Mouse (Mus musculus) megakaryocyte, embryonic 14.5 days (primary cell): ENCODE measurements around the gene Cldn10. TPM values are rescaled to one million over a fixed set of nuclear protein-coding genes. Genes with fewer than 3 reads are reported as not detected.
"Not testable (repeated sequence)": the region's sequence is repeated elsewhere in the genome, so short reads cannot be mapped to it uniquely, and the experiment has no call there.

Source experiments
- H3K27me3 ChIP-seq: replicated peaks from 2 replicates; pipeline ENCODE3; 2012; ENCODE audit warnings: inconsistent platforms
- H3K36me3 ChIP-seq: replicated peaks from 2 replicates; pipeline ENCODE3; 2012; ENCODE audit warnings: low read length, inconsistent platforms, mixed read lengths
- H3K4me1 ChIP-seq: 2 replicates; pipeline ENCODE4 v1.6.1; 2012; ENCODE audit warnings: inconsistent platforms
- H3K4me3 ChIP-seq: replicated peaks from 2 replicates; pipeline ENCODE3; 2012; ENCODE audit warnings: moderate library complexity, mild to moderate bottlenecking, inconsistent platforms
- H3K9me3 ChIP-seq: 2 replicates; pipeline ENCODE4 v1.6.1; 2012; ENCODE audit warnings: inconsistent platforms
- FLI1 ChIP-seq: IDR thresholded peaks from 2 replicates; pipeline ENCODE4 v1.6.1; 2012; ENCODE audit warnings: low read length, inconsistent platforms, mixed read lengths
- GATA1 ChIP-seq: IDR thresholded peaks from 3 replicates; pipeline ENCODE4 v1.6.1; 2012; ENCODE audit warnings: mixed read lengths, low read length, inconsistent platforms, borderline replicate concordance
- polyA plus RNA-seq: library from polyadenylated mRNA; stranded (reverse); fragments of >175 nt; gene quantifications from 2 replicates; pipeline ENCODE4 v1.2.3, GENCODE M21; 2012; ENCODE audit warnings: low replicate concordance; ENCODE audit not compliant: insufficient read depth

Gene Cldn10
- not detected in 2 replicates for polyA plus RNA-seq

DNA sequence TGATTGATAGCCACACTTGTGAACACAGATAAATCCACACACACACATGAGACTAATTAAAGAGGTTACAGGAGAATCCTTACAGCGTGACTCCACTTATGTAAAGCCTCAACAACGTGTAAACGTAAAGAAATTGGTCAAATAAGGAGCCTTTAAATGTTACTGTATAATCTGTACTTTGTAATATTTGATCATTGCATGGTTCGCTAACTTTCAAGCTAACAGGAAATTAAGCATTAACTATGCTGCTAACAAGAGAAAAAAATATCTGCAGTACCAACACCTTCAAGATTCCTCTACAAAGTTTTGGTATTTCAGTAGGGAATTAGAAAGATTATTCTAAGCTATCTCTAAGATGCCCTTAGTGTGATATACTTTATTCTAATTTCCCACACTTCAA is at the start of gene Cldn10:
Cldn10 (plus strand) TSS at position 288 of the 400 bp plus-strand sequence.
- Histone ChIP-seq H3K9me3 (no peaks in the 10 kb centered on the region), H3K4me3 (no peak within 1 kb of the TSS), H3K27me3 (no peaks in the 10 kb centered on the region), H3K4me1 (peaks cover 38% of the 10 kb centered on the region), H3K36me3 (no peaks in the 10 kb centered on the region)
- no peak for TF ChIP-seq FLI1

DNA sequence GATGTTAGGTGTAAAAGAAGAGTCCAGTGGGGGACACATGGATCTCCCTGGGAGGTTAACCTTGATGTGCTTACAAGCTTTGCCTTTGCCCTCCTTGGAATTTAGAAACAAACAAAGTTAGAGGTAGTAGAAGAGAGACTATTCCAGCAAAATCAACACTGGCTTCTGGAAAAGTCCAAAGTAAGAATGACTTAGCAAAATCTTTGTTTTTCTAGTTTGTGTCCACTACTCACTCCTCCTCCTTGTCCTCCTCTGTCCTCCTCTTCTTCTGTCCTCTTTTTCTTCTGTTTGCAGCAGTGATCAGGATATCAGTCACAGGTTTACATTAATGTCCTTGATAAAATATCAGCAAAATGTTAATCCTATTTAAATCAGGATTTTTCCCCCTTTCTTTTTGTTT is 45.9 kb upstream of the Cldn10 start:
- Histone ChIP-seq H3K9me3 (peaks cover 9% of the 10 kb centered on the region), H3K4me3 (peak overlapping the region; percentile 33), H3K36me3 (peaks cover 2% of the 10 kb centered on the region), H3K4me1 (peaks cover 39% of the 10 kb centered on the region), H3K27me3 (peaks cover 12% of the 10 kb centered on the region)
- TF ChIP-seq FLI1: no peak
- no peak for TF ChIP-seq GATA1

DNA sequence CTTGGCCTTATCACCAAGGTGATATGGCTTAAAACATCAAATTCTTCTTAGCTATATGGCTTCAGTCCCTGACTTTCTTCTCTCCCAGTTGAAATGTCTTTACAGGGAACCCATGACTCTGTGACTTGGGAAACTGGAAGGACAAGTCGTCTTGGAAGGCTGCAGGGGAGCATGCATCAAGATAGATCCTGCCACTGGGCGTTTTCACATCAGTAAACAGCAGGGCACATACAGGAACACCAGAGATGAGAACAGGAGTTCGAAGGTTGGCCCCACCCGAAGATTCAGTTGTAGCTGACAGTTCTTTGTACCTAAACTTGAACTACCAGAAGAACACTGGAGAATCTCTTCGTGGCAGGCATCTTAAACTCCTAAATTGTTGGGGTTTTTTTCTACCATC is 44.8 kb upstream of the Cldn10 start:
- TF ChIP-seq GATA1 (no peak), FLI1 (no peak)

DNA sequence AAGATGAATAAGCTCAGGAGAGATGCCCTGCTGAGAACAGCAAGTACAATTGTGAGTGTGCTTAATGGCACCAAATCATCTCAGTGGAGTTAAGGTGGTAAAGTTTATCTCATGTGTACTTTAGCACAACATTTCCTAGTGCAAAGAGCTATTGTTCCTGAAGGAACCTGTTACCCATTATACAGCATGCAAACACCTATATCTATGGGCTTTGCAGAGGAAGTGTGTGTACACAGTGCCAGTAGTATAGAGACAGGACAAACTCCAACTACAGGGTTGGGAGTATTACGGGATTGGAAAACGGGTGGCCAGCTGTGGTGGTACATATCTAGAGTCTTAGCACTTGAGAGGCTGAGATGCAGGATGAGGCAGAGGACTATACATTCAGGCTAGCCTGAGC is 38.6 kb upstream of the Cldn10 start:
- Histone ChIP-seq H3K36me3 (no peaks in the 10 kb centered on the region), H3K27me3 (no peaks in the 10 kb centered on the region), H3K9me3 (no peaks in the 10 kb centered on the region), H3K4me1 (peaks cover 33% of the 10 kb centered on the region), H3K4me3 (no peak overlapping the region)
- TF ChIP-seq GATA1: no peak

More for the DNA sequence above, 44.8 kb upstream of the Cldn10 start:
- Histone ChIP-seq H3K9me3 (peaks cover 9% of the 10 kb centered on the region), H3K27me3 (peaks cover 6% of the 10 kb centered on the region), H3K4me3 (peak overlapping the region; percentile 57), H3K4me1 (peaks cover 35% of the 10 kb centered on the region), H3K36me3 (peaks cover 2% of the 10 kb centered on the region)

DNA sequence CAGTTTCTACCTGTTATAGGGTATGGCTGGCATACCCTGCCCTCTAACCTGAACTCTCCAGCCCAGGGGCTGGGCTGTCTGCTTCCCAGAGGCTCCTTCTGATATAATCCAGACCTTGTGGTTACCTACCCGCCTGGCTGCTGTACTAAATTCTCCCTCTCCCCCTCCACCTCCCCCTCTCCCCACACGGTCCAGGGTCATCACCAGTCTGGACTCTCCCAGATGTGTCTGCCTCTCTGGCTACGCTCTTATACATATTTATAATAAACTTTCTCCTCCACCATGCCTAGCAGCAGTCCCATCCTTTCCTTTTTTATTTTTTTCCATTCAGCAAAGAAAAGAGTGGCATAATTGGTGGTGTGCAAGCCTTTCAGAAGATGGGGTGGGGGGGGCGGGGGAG is 38.0 kb upstream of the Cldn10 start:
- Histone ChIP-seq H3K27me3 (no peaks in the 10 kb centered on the region), H3K4me3 (no peak overlapping the region), H3K36me3 (no peaks in the 10 kb centered on the region), H3K9me3 (no peaks in the 10 kb centered on the region), H3K4me1 (peaks cover 32% of the 10 kb centered on the region)
- no peak for TF ChIP-seq GATA1
- no peak for TF ChIP-seq FLI1

DNA sequence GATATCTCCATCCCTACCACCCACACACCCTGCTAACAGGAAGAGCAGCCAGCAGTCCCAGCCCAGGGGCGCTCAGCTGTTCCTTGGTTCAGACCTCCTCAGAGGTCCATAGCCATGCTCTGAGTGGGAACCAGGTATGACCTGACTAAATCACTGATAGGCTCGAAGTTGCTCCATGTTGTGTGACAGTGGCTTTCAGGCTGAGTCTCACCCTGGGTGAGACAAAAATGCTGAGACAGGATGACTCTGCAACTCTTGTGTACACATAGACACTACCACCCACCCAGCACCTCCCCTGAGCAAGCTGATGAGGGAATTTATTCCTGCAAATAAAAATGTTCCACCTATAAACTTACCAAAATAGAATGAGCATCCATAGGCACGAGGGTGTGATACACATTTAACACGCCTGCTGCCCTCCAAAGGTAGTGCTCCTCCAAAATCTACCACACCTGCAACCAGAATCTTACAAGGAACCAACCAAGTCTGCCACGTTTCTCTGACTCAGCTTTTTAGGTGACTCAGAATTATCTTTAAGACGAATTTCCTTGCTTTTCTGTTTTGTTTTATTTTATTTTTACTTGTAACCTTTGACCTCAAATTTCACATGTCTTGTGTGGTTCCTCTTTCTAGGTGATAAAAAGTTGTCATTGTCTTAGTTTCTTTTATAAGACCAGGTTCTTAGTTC is 37.1 kb upstream of the Cldn10 start:
- no peak for TF ChIP-seq FLI1
- TF ChIP-seq GATA1: no peak
- no peaks in the 10 kb centered on the region for H3K27me3 ChIP-seq
- no peak overlapping the region for H3K4me3 ChIP-seq
- H3K9me3 ChIP-seq: no peaks in the 10 kb centered on the region
- H3K36me3 ChIP-seq: no peaks in the 10 kb centered on the region
- peaks cover 32% of the 10 kb centered on the region for H3K4me1 ChIP-seq

DNA sequence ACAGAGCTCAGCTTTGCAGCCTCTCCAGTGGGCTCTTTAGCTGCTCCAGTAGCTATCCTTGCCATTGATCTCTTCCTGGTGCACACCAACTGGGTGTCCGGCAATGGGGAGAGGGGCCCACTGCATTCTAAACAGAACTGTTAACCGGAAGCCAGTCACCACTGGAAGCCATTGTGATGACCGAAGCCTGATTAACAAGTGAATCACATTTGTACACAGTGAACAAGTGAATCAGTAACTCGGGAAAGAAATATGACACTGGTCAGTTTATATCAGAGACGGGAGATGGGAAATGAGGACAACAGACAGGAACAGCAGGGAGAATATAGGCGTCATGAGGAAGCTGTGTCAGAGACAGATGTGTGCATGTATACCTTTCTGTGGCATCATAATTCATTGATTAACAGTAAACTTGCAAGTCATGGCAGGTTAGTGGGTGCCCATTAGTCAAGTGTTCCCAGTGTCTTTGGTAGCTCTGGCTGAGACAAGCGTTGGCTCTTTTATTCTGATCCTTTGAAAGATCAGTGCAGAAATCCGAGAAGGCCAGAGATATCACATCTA is 36.4 kb upstream of the Cldn10 start:
- TF ChIP-seq FLI1: no peak
- no peak for TF ChIP-seq GATA1
- H3K36me3 ChIP-seq: no peaks in the 10 kb centered on the region
- no peaks in the 10 kb centered on the region for H3K9me3 ChIP-seq
- H3K4me1 ChIP-seq: peaks cover 32% of the 10 kb centered on the region
- no peaks in the 10 kb centered on the region for H3K27me3 ChIP-seq
- no peak overlapping the region for H3K4me3 ChIP-seq

DNA sequence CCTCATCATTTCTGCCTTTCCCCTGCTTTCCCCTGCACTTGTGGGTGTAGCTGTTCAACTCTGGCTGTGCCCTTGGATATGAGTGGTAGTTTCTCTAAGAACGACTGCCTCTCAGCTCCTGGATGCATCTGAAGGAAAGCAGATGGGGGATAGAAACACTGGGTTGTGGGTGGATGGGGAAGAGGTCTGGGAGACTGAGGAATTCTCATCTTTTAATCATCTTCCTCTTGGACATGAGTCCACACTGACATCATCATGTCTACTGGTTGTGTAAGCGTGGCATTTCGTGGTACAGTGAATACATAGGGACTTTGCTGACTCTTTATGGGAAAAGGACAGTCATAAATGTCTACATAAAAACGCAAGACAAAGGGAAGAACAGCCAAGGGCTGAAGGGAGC is 31.7 kb upstream of the Cldn10 start:
- peaks cover 13% of the 10 kb centered on the region for H3K4me1 ChIP-seq
- H3K4me3 ChIP-seq: no peak overlapping the region
- no peaks in the 10 kb centered on the region for H3K36me3 ChIP-seq
- no peaks in the 10 kb centered on the region for H3K27me3 ChIP-seq
- TF ChIP-seq GATA1 (no peak), FLI1 (no peak)
- no peaks in the 10 kb centered on the region for H3K9me3 ChIP-seq

DNA sequence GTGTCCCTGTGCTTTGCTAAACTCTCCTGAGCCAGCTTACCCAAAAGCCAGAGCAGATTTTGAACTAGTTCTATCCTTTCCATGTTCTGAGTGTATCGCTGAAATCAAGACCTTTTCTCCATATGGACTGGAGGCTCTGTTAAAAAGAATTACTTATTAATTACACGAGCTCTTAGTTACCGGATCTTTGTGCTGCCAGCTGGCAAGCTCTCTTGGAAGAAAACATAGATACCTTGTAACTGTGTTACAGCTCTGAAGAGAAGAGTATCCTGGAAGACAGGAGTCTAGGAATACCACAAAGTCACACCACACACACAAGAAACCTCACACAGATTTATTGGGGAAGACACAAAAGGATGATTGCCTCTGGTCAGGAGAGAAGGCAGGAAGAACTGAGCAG is 31.1 kb upstream of the Cldn10 start:
- Histone ChIP-seq H3K9me3 (no peaks in the 10 kb centered on the region), H3K27me3 (no peaks in the 10 kb centered on the region), H3K4me3 (no peak overlapping the region), H3K36me3 (no peaks in the 10 kb centered on the region), H3K4me1 (peaks cover 7% of the 10 kb centered on the region)
- TF ChIP-seq FLI1 (no peak), GATA1 (no peak)

DNA sequence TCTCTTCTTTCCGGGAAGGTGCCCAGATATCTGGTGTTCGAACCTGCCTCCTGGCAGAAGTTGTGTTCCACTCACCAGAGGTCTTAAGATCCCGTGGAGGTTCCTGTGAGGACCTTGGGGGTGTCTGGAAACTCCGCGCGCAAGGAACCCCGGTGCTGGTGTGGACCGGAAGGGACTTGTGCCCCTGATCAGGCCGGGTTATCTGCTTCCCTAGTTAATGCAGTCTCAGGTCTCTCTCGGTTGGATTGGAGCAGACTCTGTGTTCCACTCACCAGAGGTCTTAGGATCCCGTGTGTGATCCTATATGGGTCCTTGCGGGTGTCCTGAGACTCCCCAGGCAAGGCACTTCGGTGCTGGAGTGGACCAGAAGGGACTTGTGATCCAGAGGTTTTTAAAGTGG is 24.3 kb upstream of the Cldn10 start:
- H3K36me3 ChIP-seq, H3K27me3 ChIP-seq, H3K9me3 ChIP-seq, H3K4me3 ChIP-seq: not testable (repeated sequence)
- H3K4me1 ChIP-seq: peaks cover 15% of the 10 kb centered on the region
